Mouse (Mus musculus) common myeloid progenitor, adult 5-6 weeks (primary cell): Measurements from ENCODE around the gene C1ra. TPM values are rescaled to one million over a fixed set of nuclear protein-coding genes. Genes with fewer than 3 reads are reported as not detected.
A peak's percentile ranks its signal among the peaks of the same experiment; 100 is the strongest.
"Not testable (repeated sequence)": the region's sequence is repeated elsewhere in the genome, so short reads cannot be mapped to it uniquely, and the experiment has no call there.

Experiments used
- ATAC-seq: replicated peaks from 2 replicates; pipeline ENCODE4 v1.8.0; 2016; ENCODE audit warnings: low read depth, mild to moderate bottlenecking, moderate TSS enrichment, inconsistent platforms; ENCODE audit not compliant: poor library complexity, severe bottlenecking
- total RNA-seq: library from RNA; stranded (forward); fragments of 200-1000, 187-1606 nt; gene quantifications from 2 replicates; pipeline ENCODE4 v1.2.3, GENCODE M21; 2017

Gene C1ra
- total RNA-seq, 1 experiment from 2014 or later, result 1.7 TPM

GRCm38 (mm10) chr6:124483831-124484230 lies 28.4 kb upstream of the C1ra start:
- ATAC-seq, result not testable (repeated sequence)

GRCm38 (mm10) chr6:124484851-124485250 lies 27.4 kb upstream of the C1ra start:
- no peak for ATAC-seq

GRCm38 (mm10) chr6:124485414-124486144 lies 26.6 kb upstream of the C1ra start:
- no peak for ATAC-seq

DNA sequence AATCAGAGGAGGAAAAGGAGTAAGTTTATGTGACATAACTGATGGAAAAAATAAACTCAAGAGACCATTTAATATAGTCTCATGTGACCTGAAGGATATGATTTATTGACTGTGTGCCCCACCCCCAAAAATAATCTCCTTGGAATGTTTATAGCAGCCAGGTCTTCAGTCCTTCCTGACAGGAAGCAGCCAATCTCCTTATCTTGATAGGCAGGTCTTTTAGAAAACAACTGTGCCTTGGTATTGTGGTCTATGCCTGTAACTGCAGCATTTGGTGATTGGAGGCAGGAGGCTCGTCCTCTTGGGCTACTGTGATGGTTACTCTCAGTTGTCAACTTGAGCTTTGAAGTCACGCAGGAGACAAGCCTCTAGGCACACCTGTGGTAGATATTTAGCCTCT lies 24.7 kb upstream of the C1ra start:
- peak; percentile 67 for ATAC-seq

DNA sequence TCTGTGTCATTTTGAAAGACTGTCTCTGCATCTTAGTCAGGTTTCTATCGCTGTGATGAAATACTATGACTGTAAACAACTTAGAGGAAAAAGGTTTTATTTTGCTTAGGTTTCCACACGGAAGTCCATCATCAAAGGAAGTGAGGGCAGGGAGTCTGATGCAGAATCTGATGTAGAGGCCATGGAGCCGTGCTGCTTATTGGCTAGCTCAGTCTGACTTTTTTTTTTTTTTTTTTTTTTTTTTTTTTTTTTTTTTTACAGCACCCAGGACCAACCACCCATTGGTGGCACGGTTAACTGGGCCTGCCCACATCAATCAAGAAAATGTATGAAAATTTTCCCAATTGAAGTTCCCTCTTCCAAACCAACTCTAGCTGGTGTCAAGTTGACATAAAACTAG lies 23.3 kb upstream of the C1ra start:
- no peak for ATAC-seq

- ATAC-seq, result no peak
Measured at GRCm38 (mm10) chr6:124491427-124491826, 20.8 kb upstream of the C1ra start.

DNA sequence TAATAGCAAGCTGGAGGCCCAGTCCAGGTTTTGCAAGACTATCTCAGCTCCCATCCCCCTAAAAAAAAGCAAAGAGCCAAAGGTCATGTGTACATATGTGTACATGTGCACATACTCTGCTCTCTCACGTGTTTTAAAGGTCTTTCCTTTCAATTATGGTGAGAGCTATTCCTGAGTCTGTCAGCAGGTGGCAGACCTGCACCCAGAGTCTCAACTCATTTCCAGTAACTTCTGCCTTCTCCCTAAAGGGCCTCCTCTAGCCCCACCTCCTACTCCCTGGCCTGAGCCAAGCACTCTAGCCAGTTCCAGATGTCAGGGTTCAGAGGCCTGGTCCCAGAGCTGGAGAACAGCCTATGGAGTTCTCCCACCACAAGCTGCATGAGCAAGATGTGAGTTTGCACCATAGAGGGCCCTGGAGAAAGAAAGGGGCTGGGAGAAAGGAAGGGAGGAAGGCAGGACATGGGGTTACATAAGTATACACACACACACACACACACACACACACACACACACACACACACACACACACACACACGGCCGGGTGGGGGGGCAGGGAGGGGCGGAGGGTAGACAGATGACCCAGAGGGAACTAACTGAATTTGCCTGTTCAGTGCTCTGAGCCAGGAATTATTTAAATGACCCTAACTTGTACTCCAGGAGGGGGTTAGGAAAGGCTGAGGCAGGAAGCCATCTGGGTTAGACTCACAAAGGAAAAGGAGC lies 19.2 kb upstream of the C1ra start, which contains the start of gene C1rl:
C1rl (plus strand) TSS at position 272 of the 720 bp plus-strand sequence.
- peak; percentile 92 for ATAC-seq

GRCm38 (mm10) chr6:124493886-124494285 lies 18.3 kb upstream of the C1ra start:
- ATAC-seq, result no peak

- 0 out of 2 replicates have a peak, but pooled peaks have one; percentile 13 for ATAC-seq
Measured at GRCm38 (mm10) chr6:124496054-124496453, 16.2 kb upstream of the C1ra start.

DNA sequence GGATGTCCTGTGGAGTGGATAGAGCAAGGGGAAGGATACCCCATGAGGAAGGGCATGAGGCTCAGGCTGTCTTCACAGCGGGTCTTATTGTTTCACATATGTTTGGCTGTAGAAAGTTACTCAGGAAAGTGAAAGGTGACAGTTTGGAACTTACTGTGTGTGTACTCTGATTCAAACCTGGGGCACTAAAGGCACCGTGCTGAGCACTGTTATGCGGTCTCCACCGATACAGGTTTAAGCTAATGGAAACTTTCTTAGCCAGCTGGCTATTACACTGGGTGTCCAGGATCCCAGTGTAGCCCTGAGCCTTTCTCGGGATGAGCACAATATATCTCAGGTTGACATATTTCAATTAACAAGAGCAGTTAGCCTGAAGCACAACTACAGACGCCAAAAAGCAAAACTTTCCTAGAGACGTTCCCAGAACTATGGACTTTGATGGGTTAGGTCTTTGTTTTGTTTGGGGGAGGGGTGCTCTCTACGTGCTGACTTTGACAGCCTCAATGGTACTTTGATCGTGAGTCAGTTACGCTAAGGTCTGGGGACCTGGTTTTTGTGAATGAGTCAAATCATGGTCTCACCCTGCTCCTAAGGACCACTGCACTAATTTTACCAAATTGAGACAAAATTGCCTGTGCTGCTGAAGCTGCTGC lies 12.2 kb upstream of the C1ra start:
- ATAC-seq, result no peak

GRCm38 (mm10) chr6:124501473-124501872 lies 10.7 kb upstream of the C1ra start:
- no peak for ATAC-seq

- no peak for ATAC-seq
Measured at GRCm38 (mm10) chr6:124502021-124502420, 10.2 kb upstream of the C1ra start.

DNA sequence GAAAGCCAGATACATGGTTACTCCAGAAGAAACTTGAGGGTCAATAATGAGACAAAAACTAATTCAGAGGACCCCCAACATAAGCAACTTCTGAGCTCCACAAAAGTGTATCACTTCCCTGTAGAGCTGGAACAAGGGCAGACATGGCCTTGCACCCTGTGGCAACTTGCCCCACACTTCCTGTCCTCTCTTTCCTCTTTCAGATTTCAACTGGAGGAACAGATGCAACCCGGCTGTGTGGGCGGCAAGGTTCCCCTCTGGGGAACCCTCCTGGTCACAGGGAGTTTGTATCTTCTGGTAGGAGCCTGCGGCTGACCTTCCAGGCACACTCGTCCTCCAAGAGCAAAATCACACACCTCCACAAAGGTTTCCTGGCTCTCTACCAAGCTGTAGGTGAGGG lies 7.2 kb upstream of the C1ra start:
- peak; percentile 93 for ATAC-seq

GRCm38 (mm10) chr6:124506991-124507390 lies 5.2 kb upstream of the C1ra start:
- no peak for ATAC-seq

GRCm38 (mm10) chr6:124508292-124508691 lies 3.9 kb upstream of the C1ra start:
- peak; percentile 31 for ATAC-seq

- not testable (repeated sequence) for ATAC-seq
Measured at GRCm38 (mm10) chr6:124509192-124509591, 3.0 kb upstream of the C1ra start.

- no peak for ATAC-seq
Measured at GRCm38 (mm10) chr6:124511936-124512335, 269 bp upstream of the C1ra start.

DNA sequence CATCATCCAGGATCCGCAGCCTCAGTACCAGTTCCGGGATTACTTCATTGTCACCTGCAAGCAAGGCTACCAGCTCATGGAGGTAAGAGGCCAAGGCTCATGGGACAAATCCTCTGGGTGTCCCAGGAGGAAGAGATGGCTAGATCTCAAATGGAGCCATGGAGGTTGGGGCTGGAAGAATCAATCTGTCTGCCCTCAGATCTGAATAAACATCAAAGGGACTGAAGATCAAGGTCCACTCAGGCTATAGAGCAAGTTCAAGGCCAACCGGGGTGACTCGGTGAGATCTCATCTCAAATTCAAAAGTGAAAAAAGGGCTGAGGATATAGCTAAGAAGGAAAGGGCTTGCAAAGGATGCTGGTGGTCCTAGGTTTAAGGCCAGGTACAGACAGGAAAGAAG lies 5.5 kb downstream of the C1ra start:
- ATAC-seq, result not testable (repeated sequence)

DNA sequence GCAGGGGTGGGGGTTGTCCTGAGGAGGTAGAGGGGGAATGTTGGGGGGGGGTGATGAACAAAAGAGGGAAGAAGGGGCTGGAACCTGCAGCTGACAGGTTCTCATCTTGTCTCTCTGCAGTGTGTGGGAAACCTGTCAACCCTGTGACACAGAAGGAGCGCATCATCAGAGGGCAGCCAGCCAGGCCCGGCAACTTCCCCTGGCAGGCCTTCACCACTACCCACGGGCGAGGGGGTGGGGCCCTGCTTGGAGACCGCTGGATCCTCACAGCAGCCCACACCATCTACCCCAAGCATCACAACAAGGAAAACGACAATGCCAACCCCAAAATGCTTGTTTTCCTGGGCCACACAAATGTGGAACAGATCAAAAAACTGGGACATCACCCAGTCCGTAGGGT lies 9.9 kb downstream of the C1ra start:
- ATAC-seq, result peak; percentile 72

DNA sequence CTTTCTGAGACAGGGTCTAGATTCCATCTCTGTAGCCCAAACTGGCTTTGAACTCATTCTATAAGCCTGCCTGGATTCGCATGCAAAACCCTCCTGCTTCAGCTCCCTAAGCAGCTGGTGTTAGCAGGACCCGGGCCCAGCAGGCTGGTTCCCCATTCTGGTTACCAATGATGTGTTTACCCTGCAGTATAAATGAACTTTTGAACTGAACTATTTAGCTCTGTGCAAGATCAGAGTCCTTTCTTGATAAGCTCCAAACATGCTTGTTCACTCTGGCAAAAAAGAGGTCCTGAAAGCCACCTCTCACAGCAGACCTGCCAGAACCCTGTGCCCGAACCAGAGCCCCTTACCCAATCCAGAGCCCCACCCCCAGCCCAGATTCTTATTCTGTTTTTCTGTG lies 15.7 kb downstream of the C1ra start:
- ATAC-seq, result no peak

GRCm38 (mm10) chr6:124531077-124531476 lies 18.9 kb downstream of the C1ra start:
- no peak for ATAC-seq
